Mouse (Mus musculus) forebrain, embryonic 14.5 days (tissue): Measurements from ENCODE around the gene Slc29a1. TPM values are rescaled to one million over a fixed set of nuclear protein-coding genes. Genes with fewer than 3 reads are reported as not detected.

Experiments used
- ATAC-seq: fragments of 200-750 bp; cut with Nextera tagmentation; 2 replicates; pipeline ENCODE4 v1.8.0; 2017; ENCODE audit warnings: mild to moderate bottlenecking, moderate library complexity
- DNase-seq: peaks from one replicate; pipeline ENCODE4 v3.0.0-alpha.2; 2015; ENCODE audit warnings: low spot score
- H3K27ac ChIP-seq: fragments of 300-500 bp; sonication (generic); 2 replicates; pipeline ENCODE4 v1.5.1; 2014; ENCODE audit warnings: low read depth, mild to moderate bottlenecking, control low read depth, low read length, moderate library complexity
- H3K27me3 ChIP-seq: fragments of 300-500 bp; sonication (generic); replicated peaks from 2 replicates; pipeline ENCODE4 v1.6.1; 2014; ENCODE audit warnings: low read length, control low read depth, mixed read lengths; ENCODE audit not compliant: control insufficient read depth, insufficient read depth
- H3K36me3 ChIP-seq: fragments of 300-500 bp; sonication (generic); 2 replicates; pipeline ENCODE4 v1.6.1; 2014; ENCODE audit warnings: low read length, control low read depth; ENCODE audit not compliant: control insufficient read depth, insufficient read depth
- H3K4me1 ChIP-seq: fragments of 300-500 bp; sonication (generic); 2 replicates; pipeline ENCODE4 v1.6.1; 2014; ENCODE audit warnings: antibody characterized with exemption, low read length, control low read depth; ENCODE audit not compliant: control insufficient read depth, insufficient read depth
- H3K4me2 ChIP-seq: fragments of 300-500 bp; sonication (generic); 2 replicates; pipeline ENCODE4 v1.6.1; 2014; ENCODE audit warnings: mild to moderate bottlenecking, control low read depth, low read length
- H3K4me3 ChIP-seq: fragments of 300-500 bp; sonication (generic); 2 replicates; pipeline ENCODE4 v1.5.1; 2014; ENCODE audit warnings: low read depth, low read length, control low read depth
- H3K9ac ChIP-seq: fragments of 300-500 bp; sonication (generic); 2 replicates; pipeline ENCODE4 v1.6.1; 2014; ENCODE audit warnings: mild to moderate bottlenecking, low read length, control low read depth, moderate library complexity
- H3K9me3 ChIP-seq: fragments of 300-500 bp; sonication (generic); replicated peaks from 2 replicates; pipeline ENCODE4 v1.6.1; 2016; ENCODE audit warnings: low read length, control low read depth, mixed read lengths; ENCODE audit not compliant: control insufficient read depth
- WGBS: fragments of 180-500 bp; shearing (Covaris S2); extraction: QIAGEN DNeasy Blood & Tissue Kit; methylation state at CpG from one replicate; pipeline ENCODE4 v1.1.7; 2014; 5-methylcytosine and 5-hydroxymethylcytosine counted together
- polyA plus RNA-seq: library from polyadenylated mRNA; unstranded; fragments of >200 nt; fragmentation: Nextera tagmentation; extraction: Ambion mirVana; gene quantifications from 2 replicates; pipeline ENCODE4 v1.2.1, GENCODE M21; 2014

Gene Slc29a1
- polyA plus RNA-seq, 1 experiment from 2014 or later, result 53.0 TPM

DNA sequence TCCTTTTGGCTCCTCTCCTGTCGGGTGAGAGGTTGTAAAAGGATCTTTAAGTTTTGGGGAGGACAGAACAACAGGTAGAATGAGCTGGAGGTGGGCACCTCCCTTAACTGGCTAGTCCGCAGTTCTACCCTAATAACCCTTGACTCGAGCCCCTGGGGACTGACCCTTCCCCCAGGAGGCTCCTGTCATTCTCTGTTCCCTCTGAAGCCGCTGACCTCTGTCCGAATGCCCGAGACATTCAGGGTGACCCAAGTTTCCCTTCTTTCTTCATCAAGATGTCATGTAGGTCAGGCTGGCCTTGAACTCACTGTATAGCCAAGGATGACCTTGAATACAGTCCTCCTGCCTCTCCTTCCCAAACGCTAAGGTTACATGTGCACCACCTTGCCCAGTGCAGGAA lies 11.0 kb downstream of the Slc29a1 start:
- no peak for DNase-seq
- WGBS, result 95% methylated on average over 7 of the region's 7 CpGs
- Histone ChIP-seq H3K36me3 (no peaks in the 10 kb centered on the region), H3K27me3 (no peaks in the 10 kb centered on the region), H3K4me3 (no peak overlapping the region), H3K4me2 (no peak overlapping the region), H3K27ac (no peak overlapping the region), H3K9me3 (no peaks in the 10 kb centered on the region), H3K4me1 (peaks cover 5% of the 10 kb centered on the region; the same call in 1 of the 2 replicates), H3K9ac (no peak overlapping the region)
- ATAC-seq, result no peak

DNA sequence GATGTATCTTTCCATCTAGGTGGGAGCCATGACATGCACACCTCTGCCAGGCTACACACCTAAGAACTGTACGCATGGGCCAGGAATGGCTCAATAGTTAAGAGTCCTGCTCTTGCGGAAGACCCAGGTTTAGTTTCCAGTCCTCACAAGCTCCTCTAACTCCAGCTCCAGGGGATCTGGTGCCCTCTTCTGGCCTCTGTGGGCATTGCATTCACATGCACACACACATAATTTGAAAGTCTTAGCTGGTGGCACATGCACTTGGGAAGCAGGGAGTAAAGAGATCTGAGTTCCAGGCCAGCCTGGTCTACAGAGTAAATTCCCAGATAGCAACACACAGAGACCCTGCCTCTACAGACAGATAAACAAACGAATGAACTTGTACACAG lies 13.0 kb downstream of the Slc29a1 start:
- H3K4me3 ChIP-seq, result no peak overlapping the region
- ATAC-seq, result no peak
- no peaks in the 10 kb centered on the region for H3K36me3 ChIP-seq
- H3K4me1 ChIP-seq, result 0 out of 2 replicates have a peak, but pooled peaks cover 5% of the 10 kb centered on the region
- H3K27ac ChIP-seq, result no peak overlapping the region
- no peaks in the 10 kb centered on the region for H3K9me3 ChIP-seq
- H3K27me3 ChIP-seq, result no peaks in the 10 kb centered on the region
- WGBS, result 97% methylated on average over 3 of the region's 3 CpGs
- DNase-seq, result no peak
- H3K4me2 ChIP-seq, result no peak overlapping the region
- no peak overlapping the region for H3K9ac ChIP-seq

DNA sequence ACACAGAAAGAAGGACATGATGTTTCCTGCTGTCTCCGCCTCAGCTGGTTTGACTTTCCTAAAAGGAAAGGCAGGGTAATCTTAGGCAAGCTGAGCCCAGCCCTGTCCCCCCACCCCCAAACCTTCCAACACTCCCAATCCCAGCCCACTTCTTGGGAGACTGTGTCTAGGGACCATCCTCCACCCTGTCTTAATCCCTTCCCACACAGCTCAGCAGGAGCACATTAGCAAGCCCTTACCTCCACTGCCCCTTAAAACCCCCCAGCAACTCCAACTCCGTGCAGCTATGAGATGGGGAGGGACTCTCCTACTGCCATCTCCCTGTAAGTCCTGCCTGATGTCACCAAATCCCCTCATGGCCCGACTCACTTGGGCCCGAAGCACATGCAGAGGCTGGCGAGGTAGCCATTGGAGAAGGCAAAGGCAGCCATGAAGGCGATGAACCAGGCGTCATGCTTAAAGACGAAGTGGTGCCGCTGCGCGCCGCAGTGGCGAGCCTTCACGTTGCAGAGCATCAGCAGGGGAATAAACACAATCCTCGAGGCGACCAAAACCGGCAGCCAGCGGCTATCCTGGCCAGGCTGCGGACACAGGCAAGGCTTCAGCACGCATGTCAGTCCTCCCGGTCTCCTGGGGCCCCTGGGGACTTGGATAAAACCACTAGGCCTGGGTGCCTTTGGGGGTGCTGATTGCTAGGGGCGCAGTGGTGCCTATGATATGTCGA lies 13.5 kb downstream of the Slc29a1 start:
- H3K4me3 ChIP-seq, result no peak overlapping the region
- DNase-seq (no peak), ATAC-seq (no peak)
- peaks cover 5% of the 10 kb centered on the region; the same call in 1 of the 2 replicates for H3K4me1 ChIP-seq
- H3K36me3 ChIP-seq, result no peaks in the 10 kb centered on the region
- H3K27me3 ChIP-seq, result no peaks in the 10 kb centered on the region
- H3K9me3 ChIP-seq, result no peaks in the 10 kb centered on the region
- 61% methylated on average over 23 of the region's 23 CpGs for WGBS
- H3K4me2 ChIP-seq, result no peak overlapping the region
- no peak overlapping the region for H3K9ac ChIP-seq
- no peak overlapping the region for H3K27ac ChIP-seq

GRCm38 (mm10) chr17:45584939-45585678 lies 14.3 kb downstream of the Slc29a1 start:
- 30% methylated on average over 14 of the region's 14 CpGs for WGBS
- Histone ChIP-seq H3K36me3 (no peaks in the 10 kb centered on the region), H3K4me1 (peaks cover 5% of the 10 kb centered on the region; the same call in 1 of the 2 replicates), H3K4me3 (no peak overlapping the region), H3K27me3 (no peaks in the 10 kb centered on the region), H3K9ac (no peak overlapping the region), H3K9me3 (no peaks in the 10 kb centered on the region), H3K27ac (peak overlapping the region; percentile 72), H3K4me2 (no peak overlapping the region)
- ATAC-seq, result peak; percentile 68
- DNase-seq, result peak; percentile 73

- Histone ChIP-seq H3K27ac (peak overlapping the region; percentile 72), H3K9me3 (no peaks in the 10 kb centered on the region), H3K27me3 (no peaks in the 10 kb centered on the region), H3K4me1 (peaks cover 5% of the 10 kb centered on the region; the same call in 1 of the 2 replicates), H3K9ac (peak overlapping the region; percentile 36), H3K4me2 (no peak overlapping the region), H3K4me3 (no peak overlapping the region), H3K36me3 (no peaks in the 10 kb centered on the region)
- 34% methylated on average over 12 of the region's 12 CpGs for WGBS
- ATAC-seq, result peak; percentile 44
- peak; percentile 61 for DNase-seq
These were observed 15.1 kb downstream of the Slc29a1 start for GRCm38 (mm10) chr17:45584096-45584896.

DNA sequence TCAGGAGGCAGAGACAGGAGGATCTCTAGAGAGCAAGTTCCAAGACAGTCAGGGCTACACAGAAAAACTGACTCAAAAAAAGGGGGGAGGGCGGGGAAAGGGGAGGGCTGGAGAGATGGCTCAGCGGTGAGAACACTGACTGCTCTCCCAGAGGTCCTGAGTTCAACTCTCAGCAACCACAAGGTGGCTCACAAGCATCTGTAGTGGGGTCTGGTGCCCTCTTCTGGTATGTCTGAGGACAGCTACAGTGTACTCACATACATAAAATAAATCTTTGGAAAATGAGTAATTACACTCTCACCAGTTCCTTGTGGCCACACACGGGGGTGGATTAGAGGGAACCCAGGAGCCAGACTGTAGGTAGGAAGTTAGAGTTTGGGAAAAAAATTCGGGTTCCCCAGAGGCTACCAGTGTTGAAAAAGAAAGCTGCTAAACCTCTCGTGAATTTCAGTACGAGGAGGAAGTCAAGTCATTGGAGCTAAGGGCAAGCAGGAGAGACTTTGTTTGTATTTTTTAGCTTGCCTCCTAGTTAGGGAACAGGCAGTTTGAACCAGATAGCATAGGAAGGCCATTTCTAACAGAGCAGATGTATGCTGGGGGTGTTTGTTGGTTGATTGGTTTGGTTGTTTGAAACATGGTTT lies 16.6 kb downstream of the Slc29a1 start:
- no peak overlapping the region for H3K27ac ChIP-seq
- H3K4me3 ChIP-seq, result no peak overlapping the region
- H3K4me2 ChIP-seq, result no peak overlapping the region
- ATAC-seq (no peak), DNase-seq (no peak)
- no peaks in the 10 kb centered on the region for H3K27me3 ChIP-seq
- H3K36me3 ChIP-seq, result no peaks in the 10 kb centered on the region
- peaks cover 5% of the 10 kb centered on the region; the same call in 1 of the 2 replicates for H3K4me1 ChIP-seq
- WGBS, result 67% methylated on average over 6 of the region's 6 CpGs
- no peak overlapping the region for H3K9ac ChIP-seq
- H3K9me3 ChIP-seq, result no peaks in the 10 kb centered on the region

GRCm38 (mm10) chr17:45582188-45582587 lies 17.2 kb downstream of the Slc29a1 start:
- Histone ChIP-seq H3K36me3 (no peaks in the 10 kb centered on the region), H3K4me3 (no peak overlapping the region), H3K27me3 (no peaks in the 10 kb centered on the region), H3K4me2 (no peak overlapping the region), H3K27ac (no peak overlapping the region), H3K9me3 (no peaks in the 10 kb centered on the region), H3K9ac (no peak overlapping the region), H3K4me1 (peaks cover 5% of the 10 kb centered on the region; the same call in 1 of the 2 replicates)
- 93% methylated on average over 6 of the region's 6 CpGs for WGBS
- ATAC-seq (no peak), DNase-seq (no peak)

DNA sequence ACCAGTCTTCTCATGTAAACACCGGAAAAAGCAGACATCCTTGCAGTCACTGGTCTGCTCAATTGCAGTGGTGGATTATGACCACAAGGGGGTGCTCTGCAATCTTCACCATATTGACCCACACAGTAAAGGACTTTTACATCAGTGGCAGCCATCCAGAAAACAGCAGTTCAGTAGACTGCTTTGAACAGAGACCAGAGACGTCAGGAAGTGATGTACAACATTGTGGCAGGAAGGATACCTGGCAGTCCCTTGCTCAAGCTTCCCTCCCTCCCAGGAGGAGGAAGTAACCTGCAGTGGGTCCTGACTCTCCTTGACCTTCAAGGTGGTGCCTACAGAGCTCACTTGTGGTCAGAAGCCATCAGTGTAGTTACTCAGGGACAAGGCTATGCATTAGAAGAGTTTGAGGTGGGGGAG lies 17.8 kb downstream of the Slc29a1 start:
- ATAC-seq, result no peak
- no peaks in the 10 kb centered on the region for H3K9me3 ChIP-seq
- 12% methylated on average over 2 of the region's 2 CpGs for WGBS

More for the DNA sequence above, 17.8 kb downstream of the Slc29a1 start:
- Histone ChIP-seq H3K27me3 (no peaks in the 10 kb centered on the region), H3K4me1 (peaks cover 5% of the 10 kb centered on the region; the same call in 1 of the 2 replicates), H3K36me3 (no peaks in the 10 kb centered on the region), H3K4me2 (no peak overlapping the region), H3K27ac (no peak overlapping the region), H3K9ac (no peak overlapping the region), H3K4me3 (no peak overlapping the region)
- DNase-seq, result peak; percentile 84
